Mouse (Mus musculus) kidney, adult 18-20 months (tissue): ENCODE measurements around the gene Trip4.
A peak's percentile ranks its signal among the peaks of the same experiment; 100 is the strongest.

Experiments
- DNase-seq: peaks from one replicate; pipeline ENCODE4 v3.0.0; 2021

Gene Trip4

GRCm38 (mm10) chr9:65908394-65909300, at the start of gene Trip4, which contains the start of gene Csnk1g1:
Trip4 (minus strand) TSS chr9:65908794.
Csnk1g1 (plus strand) TSS chr9:65908924.
- DNase-seq, result peak; percentile 90

- DNase-seq, result peak; percentile 45
Measured at GRCm38 (mm10) chr9:65951082-65951587, 42.5 kb upstream of the Trip4 start.

- no peak for DNase-seq
Measured at GRCm38 (mm10) chr9:65937566-65937965, 29.0 kb upstream of the Trip4 start.

GRCm38 (mm10) chr9:65929826-65930225, 21.2 kb upstream of the Trip4 start:
- DNase-seq, result no peak

- DNase-seq, result no peak
Measured at GRCm38 (mm10) chr9:65928456-65928855, 19.9 kb upstream of the Trip4 start.

GRCm38 (mm10) chr9:65917015-65917414, 8.4 kb upstream of the Trip4 start:
- no peak for DNase-seq

- no peak for DNase-seq
Measured at GRCm38 (mm10) chr9:65913976-65914375, 5.4 kb upstream of the Trip4 start.

- DNase-seq, result no peak
Measured at GRCm38 (mm10) chr9:65909837-65910236, 1.2 kb upstream of the Trip4 start.

GRCm38 (mm10) chr9:65909301-65909801, 757 bp upstream of the Trip4 start:
- DNase-seq, result peak; percentile 70

- no peak for DNase-seq
Measured at GRCm38 (mm10) chr9:65903419-65903818, 5.2 kb downstream of the Trip4 start.

- no peak for DNase-seq
Measured at GRCm38 (mm10) chr9:65902879-65903278, 5.7 kb downstream of the Trip4 start.

- no peak for DNase-seq
Measured at GRCm38 (mm10) chr9:65896977-65897376, 11.6 kb downstream of the Trip4 start.

- DNase-seq, result no peak
Measured at GRCm38 (mm10) chr9:65891126-65891525, 17.5 kb downstream of the Trip4 start.

GRCm38 (mm10) chr9:65890143-65890628, 18.4 kb downstream of the Trip4 start, which contains the start of gene Pclaf:
Pclaf (plus strand) TSS chr9:65890237.
- DNase-seq, result peak; percentile 62

- DNase-seq, result peak; percentile 90
Measured at GRCm38 (mm10) chr9:65884564-65885315, 23.9 kb downstream of the Trip4 start.

GRCm38 (mm10) chr9:65859656-65860055, 48.9 kb downstream of the Trip4 start:
- DNase-seq, result no peak

GRCm38 (mm10) chr9:65850203-65850602, 58.4 kb downstream of the Trip4 start:
- DNase-seq, result no peak

- no peak for DNase-seq
Measured at GRCm38 (mm10) chr9:65848154-65848553, 60.4 kb downstream of the Trip4 start.

GRCm38 (mm10) chr9:65844421-65845165, 64.0 kb downstream of the Trip4 start:
- DNase-seq, result peak; percentile 17

- no peak for DNase-seq
Measured at GRCm38 (mm10) chr9:65839841-65840240, 68.8 kb downstream of the Trip4 start.

- no peak for DNase-seq
Measured at GRCm38 (mm10) chr9:65836916-65837315, 71.7 kb downstream of the Trip4 start.

- no peak for DNase-seq
Measured at GRCm38 (mm10) chr9:65834628-65835354, 73.8 kb downstream of the Trip4 start.
